ENCODE assay signal across 8 mouse cellular contexts in genomic region chr17:34587814-34588213, GRCm38 (mm10). TPM values are rescaled to one million over a fixed set of nuclear protein-coding genes. Genes with fewer than 3 reads are reported as not detected.
A peak's percentile ranks its signal among the peaks of the same experiment; 100 is the strongest.
DNase-seq lines count a peak whose midpoint lies in the region; ATAC-seq and TF ChIP-seq lines count a peak whose summit lies in the region.

No protein-coding gene starts in this region.

- H3K9ac ChIP-seq in hindbrain, embryonic 12.5 days, result peak overlapping the region; percentile 87
- H3K9ac ChIP-seq in midbrain, embryonic 13.5 days (replicated peaks), result peak overlapping the region; percentile 93

- H3K4me1 ChIP-seq in kidney, adult 2 months (ENCODE audit: control insufficient read depth, insufficient read depth, low read length), result peaks cover 12% of the 10 kb centered on the region; the same call in 1 of the 2 replicates
- peaks cover 48% of the 10 kb centered on the region for H3K4me1 ChIP-seq in hindbrain, embryonic 12.5 days
- H3K4me1 ChIP-seq in midbrain, embryonic 13.5 days (replicated peaks), result peaks cover 57% of the 10 kb centered on the region

- peak overlapping the region; percentile 69 for H3K4me3 ChIP-seq in kidney, adult 2 months (ENCODE audit: insufficient read depth, low read depth, low read length)
- H3K4me3 ChIP-seq in hindbrain, embryonic 12.5 days, result peak overlapping the region; percentile 55
- peak overlapping the region; percentile 63 for H3K4me3 ChIP-seq in midbrain, embryonic 13.5 days (replicated peaks)

- H3K36me3 ChIP-seq in kidney, adult 2 months (ENCODE audit: control insufficient read depth, insufficient read depth, low read length), result no peaks in the 10 kb centered on the region
- H3K36me3 ChIP-seq in hindbrain, embryonic 12.5 days, result no peaks in the 10 kb centered on the region
- H3K36me3 ChIP-seq in midbrain, embryonic 13.5 days, result no peaks in the 10 kb centered on the region

- TF ChIP-seq POLR2A in kidney, adult 2 months (IDR thresholded peaks at IDR 0.05; ENCODE audit: low read depth, low read length), result no peak

- no peak for DNase-seq in kidney, adult 2 months
- no peak for DNase-seq in kidney, adult 9 months
- no peak for DNase-seq in Patski (ENCODE audit: low read depth, low spot score)
- DNase-seq in urinary bladder, adult 18-20 months (ENCODE audit: low spot score in 2 of 2), result no peak
- DNase-seq in frontal cortex, postnatal 25 days (ENCODE audit: low spot score in 2 of 2), result no peak
- no peak for DNase-seq in urinary bladder, adult 2 months (ENCODE audit: low spot score)

- POLR2A ChIA-PET in Patski (lab: Charles Lee), result interaction anchor here (1.3 to 1.4 kb wide), 2 partner anchors 10 to 15 kb away, joined by 3 to 6 read pairs; partner anchors contain the start of gene Ager

- CTCF ChIA-PET in Patski (lab: Charles Lee), result no interaction called here

- H3K27ac ChIP-seq in kidney, adult 2 months (ENCODE audit: insufficient read depth, low read depth, low read length), result peak overlapping the region; percentile 79
- H3K27ac ChIP-seq in hindbrain, embryonic 12.5 days, result peak overlapping the region; percentile 99
- peak overlapping the region; percentile 100 for H3K27ac ChIP-seq in midbrain, embryonic 13.5 days

- 2% methylated on average over 19 of the region's 19 CpGs for WGBS in kidney, adult 2 months
- 3% methylated on average over 19 of the region's 19 CpGs for WGBS in hindbrain, embryonic 12.5 days
- WGBS in midbrain, embryonic 13.5 days, result 3% methylated on average over 19 of the region's 19 CpGs

- H3K9me3 ChIP-seq in hindbrain, embryonic 12.5 days (replicated peaks), result no peaks in the 10 kb centered on the region
- H3K9me3 ChIP-seq in midbrain, embryonic 13.5 days, result no peaks in the 10 kb centered on the region

- H3K27me3 ChIP-seq in kidney, adult 2 months (replicated peaks; ENCODE audit: control insufficient read depth, insufficient read depth, low read length), result no peaks in the 10 kb centered on the region
- no peaks in the 10 kb centered on the region for H3K27me3 ChIP-seq in Patski
- no peaks in the 10 kb centered on the region for H3K27me3 ChIP-seq in hindbrain, embryonic 12.5 days
- H3K27me3 ChIP-seq in midbrain, embryonic 13.5 days, result no peaks in the 10 kb centered on the region

- no peak for TF ChIP-seq CTCF in kidney, adult 2 months (conservative IDR thresholded peaks at IDR 0.05; ENCODE audit: insufficient read depth, insufficient read length, low read depth, low read length)
- no peak for TF ChIP-seq CTCF in Patski (IDR thresholded peaks at IDR 0.05)

- peak overlapping the region; percentile 89 for H3K4me2 ChIP-seq in hindbrain, embryonic 12.5 days (replicated peaks)
- H3K4me2 ChIP-seq in midbrain, embryonic 13.5 days (replicated peaks), result peak overlapping the region; percentile 89

- in situ Hi-C loops in Patski (cut with MboI; ENCODE audit: low pct_unique_long_range_greater_than_20kb), result no loop called here

- ATAC-seq in Patski, result peak; percentile 1
- ATAC-seq in hindbrain, embryonic 12.5 days (ENCODE audit: low FRiP score), result no peak
- no peak for ATAC-seq in midbrain, embryonic 13.5 days

RNA-seq across cellular contexts. Expression of gene Gpsm3, which starts 1.8 kb away (rescaled TPM):
- 10.3 and 12.8 TPM in 2 replicates for polyA plus RNA-seq in kidney, adult 2 months (2012; rRNA removed)
- 0.35 TPM for polyA plus RNA-seq in Patski (2021)
- 3.5 and 4.3 TPM in 2 replicates for polyA plus RNA-seq in hindbrain, embryonic 12.5 days (2016; fragmentation: Nextera tagmentation; extraction: Ambion mirVana)
- 2.8 and 3.4 TPM in 2 replicates for polyA plus RNA-seq in midbrain, embryonic 13.5 days (2015; fragmentation: Nextera tagmentation; extraction: Ambion mirVana)
- polyA plus RNA-seq in urinary bladder, adult 2 months (2012; rRNA removed), result 9.5 and 12.6 TPM in 2 replicates

RNA-seq across cellular contexts. Expression of gene Pbx2, which starts 3.3 kb away (rescaled TPM):
- polyA plus RNA-seq in kidney, adult 2 months (2012; rRNA removed), result 51.3 and 56.2 TPM in 2 replicates
- polyA plus RNA-seq in Patski (2021), result 59.7 TPM
- polyA plus RNA-seq in hindbrain, embryonic 12.5 days (2016; fragmentation: Nextera tagmentation; extraction: Ambion mirVana), result 17.9 and 18.7 TPM in 2 replicates
- 13.3 and 15.3 TPM in 2 replicates for polyA plus RNA-seq in midbrain, embryonic 13.5 days (2015; fragmentation: Nextera tagmentation; extraction: Ambion mirVana)
- polyA plus RNA-seq in urinary bladder, adult 2 months (2012; rRNA removed), result 55.2 and 58.1 TPM in 2 replicates

RNA-seq across cellular contexts. Expression of gene Ager, which starts 9.8 kb away (rescaled TPM):
- polyA plus RNA-seq in kidney, adult 2 months (2012; rRNA removed), result 2.1 TPM in 2 replicates
- polyA plus RNA-seq in Patski (2021), result 1.2 TPM
- polyA plus RNA-seq in hindbrain, embryonic 12.5 days (2016; fragmentation: Nextera tagmentation; extraction: Ambion mirVana), result 1.9 and 2.9 TPM in 2 replicates
- polyA plus RNA-seq in midbrain, embryonic 13.5 days (2015; fragmentation: Nextera tagmentation; extraction: Ambion mirVana), result 1.5 and 2.2 TPM in 2 replicates
- 5.1 and 6.1 TPM in 2 replicates for polyA plus RNA-seq in urinary bladder, adult 2 months (2012; rRNA removed)

RNA-seq across cellular contexts. Expression of gene Rnf5, which starts 15.7 kb away (rescaled TPM):
- polyA plus RNA-seq in kidney, adult 2 months (2012; rRNA removed), result 208 and 256 TPM in 2 replicates
- polyA plus RNA-seq in Patski (2021), result 69.1 TPM
- polyA plus RNA-seq in hindbrain, embryonic 12.5 days (2016; fragmentation: Nextera tagmentation; extraction: Ambion mirVana), result 214 and 228 TPM in 2 replicates
- polyA plus RNA-seq in midbrain, embryonic 13.5 days (2015; fragmentation: Nextera tagmentation; extraction: Ambion mirVana), result 324 and 337 TPM in 2 replicates
- polyA plus RNA-seq in urinary bladder, adult 2 months (2012; rRNA removed), result 82.7 and 91.4 TPM in 2 replicates

RNA-seq across cellular contexts. Expression of gene Agpat1, which starts 16.2 kb away (rescaled TPM):
- 245 and 294 TPM in 2 replicates for polyA plus RNA-seq in kidney, adult 2 months (2012; rRNA removed)
- 128 TPM for polyA plus RNA-seq in Patski (2021)
- polyA plus RNA-seq in hindbrain, embryonic 12.5 days (2016; fragmentation: Nextera tagmentation; extraction: Ambion mirVana), result 76.9 and 79.0 TPM in 2 replicates
- polyA plus RNA-seq in midbrain, embryonic 13.5 days (2015; fragmentation: Nextera tagmentation; extraction: Ambion mirVana), result 86.0 and 100 TPM in 2 replicates
- polyA plus RNA-seq in urinary bladder, adult 2 months (2012; rRNA removed), result 104 and 109 TPM in 2 replicates
